Mouse (Mus musculus) kidney, embryonic 14.5 days (tissue): ENCODE measurements around the gene Ift74. TPM values are rescaled to one million over a fixed set of nuclear protein-coding genes. Genes with fewer than 3 reads are reported as not detected.
"Not testable (repeated sequence)": the region's sequence is repeated elsewhere in the genome, so short reads cannot be mapped to it uniquely, and the experiment has no call there.

Source experiments
- ATAC-seq: fragments of 200-750 bp; cut with Nextera tagmentation; 2 replicates; pipeline ENCODE4 v1.8.0; 2017; ENCODE audit warnings: moderate number of reproducible peaks, mild to moderate bottlenecking, moderate TSS enrichment, moderate library complexity; ENCODE audit not compliant: low FRiP score, low TSS enrichment
- H3K27ac ChIP-seq: fragments of 300-500 bp; sonication (generic); 2 replicates; pipeline ENCODE4 v1.5.1; 2014; ENCODE audit warnings: low read depth, mild to moderate bottlenecking, low read length, moderate library complexity, mixed read lengths
- H3K27me3 ChIP-seq: fragments of 300-500 bp; sonication (generic); 2 replicates; pipeline ENCODE4 v1.6.1; 2014; ENCODE audit warnings: mild to moderate bottlenecking, low read length; ENCODE audit not compliant: control insufficient read depth, insufficient read depth
- H3K36me3 ChIP-seq: fragments of 300-500 bp; sonication (generic); 2 replicates; pipeline ENCODE4 v1.6.1; 2014; ENCODE audit warnings: low read length, mixed read lengths; ENCODE audit not compliant: control insufficient read depth, insufficient read depth
- H3K4me1 ChIP-seq: fragments of 300-500 bp; sonication (generic); 2 replicates; pipeline ENCODE4 v1.6.1; 2014; ENCODE audit warnings: low read length, mixed read lengths; ENCODE audit not compliant: control insufficient read depth, insufficient read depth
- H3K4me2 ChIP-seq: fragments of 300-500 bp; sonication (generic); replicated peaks from 2 replicates; pipeline ENCODE4 v1.6.1; 2014; ENCODE audit warnings: low read depth, mild to moderate bottlenecking, low read length
- H3K4me3 ChIP-seq: fragments of 300-500 bp; sonication (generic); 2 replicates; pipeline ENCODE4 v1.5.1; 2014; ENCODE audit warnings: mild to moderate bottlenecking, low read length
- H3K9ac ChIP-seq: fragments of 300-500 bp; sonication (generic); 2 replicates; pipeline ENCODE4 v1.6.1; 2014; ENCODE audit warnings: low read depth, mild to moderate bottlenecking, low read length, moderate library complexity
- H3K9me3 ChIP-seq: fragments of 300-500 bp; sonication (generic); 2 replicates; pipeline ENCODE4 v1.6.1; 2016; ENCODE audit warnings: low read length; ENCODE audit not compliant: control insufficient read depth
- WGBS: fragments of 180-500 bp; shearing (Covaris S2); extraction: QIAGEN DNeasy Blood & Tissue Kit; methylation state at CpG from one replicate; pipeline ENCODE4 v1.1.7; 2014; 5-methylcytosine and 5-hydroxymethylcytosine counted together
- polyA plus RNA-seq: library from polyadenylated mRNA; unstranded; fragments of >200 nt; fragmentation: Nextera tagmentation; extraction: Ambion mirVana; gene quantifications from 2 replicates; pipeline ENCODE4 v1.2.1, GENCODE M21; 2014

Gene Ift74
- polyA plus RNA-seq, 1 experiment from 2014 or later: 51.7 TPM

DNA sequence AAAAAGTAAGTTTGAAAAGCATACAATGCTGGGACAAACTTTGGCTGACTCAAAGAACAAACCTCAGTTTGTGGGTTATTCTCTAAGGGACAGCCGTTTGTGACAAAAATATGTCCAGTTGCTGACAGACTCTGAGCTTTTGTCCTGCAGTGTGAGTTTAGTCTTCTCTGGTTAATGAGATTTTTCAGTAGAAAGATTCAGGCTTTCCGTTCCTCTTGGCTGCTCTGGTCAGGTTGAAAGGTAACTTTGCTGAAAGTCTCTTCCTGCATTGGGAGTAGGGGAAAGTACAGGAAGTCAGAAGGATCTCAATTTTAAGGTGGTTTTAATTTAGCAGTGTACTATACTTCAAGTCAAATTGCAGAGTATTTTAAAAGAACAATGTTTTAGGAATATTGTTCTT, 8.7 kb upstream of the Ift74 start:
- Histone ChIP-seq H3K4me2 (no peak overlapping the region), H3K9ac (no peak overlapping the region)

GRCm38 (mm10) chr4:94610339-94610738, 4.0 kb upstream of the Ift74 start:
- H3K27ac ChIP-seq: no peak overlapping the region
- 80% methylated on average over 3 of the region's 3 CpGs for WGBS
- H3K4me1 ChIP-seq: peaks cover 4% of the 10 kb centered on the region; the same call in 1 of the 2 replicates
- no peak for ATAC-seq
- no peaks in the 10 kb centered on the region for H3K36me3 ChIP-seq
- H3K4me2 ChIP-seq: no peak overlapping the region
- H3K9ac ChIP-seq: no peak overlapping the region
- H3K4me3 ChIP-seq: no peak overlapping the region
- no peaks in the 10 kb centered on the region for H3K9me3 ChIP-seq
- H3K27me3 ChIP-seq: no peaks in the 10 kb centered on the region

More for the DNA sequence above, 8.7 kb upstream of the Ift74 start:
- Histone ChIP-seq H3K27me3 (no peaks in the 10 kb centered on the region), H3K4me3 (no peak overlapping the region), H3K4me1 (peaks cover 12% of the 10 kb centered on the region; the same call in 1 of the 2 replicates), H3K27ac (peak overlapping the region; percentile 12; the same call in 1 of the 2 replicates), H3K9me3 (no peaks in the 10 kb centered on the region), H3K36me3 (no peaks in the 10 kb centered on the region)
- 76% methylated on average over 2 of the region's 2 CpGs for WGBS
- ATAC-seq: no peak

DNA sequence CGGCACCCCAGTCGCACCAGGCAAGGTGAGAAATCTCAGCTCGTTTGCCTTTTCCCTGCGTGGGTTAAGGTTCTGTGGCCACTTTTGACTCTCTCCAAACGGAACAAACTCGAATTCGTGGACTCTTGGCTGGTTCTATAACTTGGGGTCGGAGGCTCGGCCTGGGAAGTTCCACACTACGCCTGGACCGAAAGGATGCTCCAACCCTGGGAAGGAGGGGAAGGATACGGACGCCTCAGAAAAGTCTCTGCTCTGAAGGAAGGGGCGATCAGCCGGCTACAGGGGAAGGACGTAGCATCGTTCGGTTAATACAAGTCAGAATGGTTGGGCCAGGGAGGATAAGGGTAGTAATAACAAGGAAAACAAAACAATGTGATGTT, 326 bp downstream of the Ift74 start:
- peak overlapping the region; percentile 81 for H3K27ac ChIP-seq
- under 1% methylated on average over 18 of the region's 18 CpGs for WGBS
- H3K4me3 ChIP-seq: peak overlapping the region; percentile 72
- no peaks in the 10 kb centered on the region for H3K27me3 ChIP-seq
- no peaks in the 10 kb centered on the region for H3K9me3 ChIP-seq
- peak overlapping the region; percentile 79 for H3K9ac ChIP-seq
- peaks cover 6% of the 10 kb centered on the region; the same call in 1 of the 2 replicates for H3K4me1 ChIP-seq
- ATAC-seq: peak; percentile 80
- H3K36me3 ChIP-seq: no peaks in the 10 kb centered on the region
- peak overlapping the region; percentile 69 for H3K4me2 ChIP-seq

- WGBS: 91% methylated on average over 2 of the region's 2 CpGs
Observed at GRCm38 (mm10) chr4:94620077-94620476, 5.8 kb downstream of the Ift74 start.

GRCm38 (mm10) chr4:94643141-94643540, 28.9 kb downstream of the Ift74 start:
- Histone ChIP-seq H3K4me3 (no peak overlapping the region), H3K4me1 (no peaks in the 10 kb centered on the region), H3K27ac (no peak overlapping the region), H3K9me3 (no peaks in the 10 kb centered on the region), H3K27me3 (no peaks in the 10 kb centered on the region), H3K4me2 (no peak overlapping the region), H3K36me3 (peaks cover 3% of the 10 kb centered on the region; the same call in 1 of the 2 replicates), H3K9ac (no peak overlapping the region)
- ATAC-seq: no peak
- 95% methylated on average over 2 of the region's 2 CpGs for WGBS

More at GRCm38 (mm10) chr4:94620077-94620476, 5.8 kb downstream of the Ift74 start:
- no peak for ATAC-seq
- Histone ChIP-seq H3K27ac (no peak overlapping the region), H3K4me2 (no peak overlapping the region), H3K36me3 (peaks cover 12% of the 10 kb centered on the region; the same call in 1 of the 2 replicates), H3K9me3 (no peaks in the 10 kb centered on the region), H3K4me3 (no peak overlapping the region), H3K27me3 (no peaks in the 10 kb centered on the region), H3K9ac (no peak overlapping the region), H3K4me1 (peaks cover 5% of the 10 kb centered on the region; the same call in 1 of the 2 replicates)

GRCm38 (mm10) chr4:94649920-94650319, 35.6 kb downstream of the Ift74 start, which contains the start of gene Lrrc19:
Gene Lrrc19, minus strand, starts transcription at chr4:94650144.
- no peaks in the 10 kb centered on the region for H3K27me3 ChIP-seq
- no peak within 1 kb of the TSS for H3K4me2 ChIP-seq
- ATAC-seq: no peak
- WGBS: 84% methylated on average over 3 of the region's 3 CpGs
- H3K36me3 ChIP-seq: peaks cover 6% of the 10 kb centered on the region; the same call in 1 of the 2 replicates
- H3K9ac ChIP-seq: no peak within 1 kb of the TSS
- no peaks in the 10 kb centered on the region for H3K9me3 ChIP-seq
- H3K4me3 ChIP-seq: no peak within 1 kb of the TSS
- no peaks in the 10 kb centered on the region for H3K4me1 ChIP-seq
- H3K27ac ChIP-seq: no peak within 1 kb of the TSS

DNA sequence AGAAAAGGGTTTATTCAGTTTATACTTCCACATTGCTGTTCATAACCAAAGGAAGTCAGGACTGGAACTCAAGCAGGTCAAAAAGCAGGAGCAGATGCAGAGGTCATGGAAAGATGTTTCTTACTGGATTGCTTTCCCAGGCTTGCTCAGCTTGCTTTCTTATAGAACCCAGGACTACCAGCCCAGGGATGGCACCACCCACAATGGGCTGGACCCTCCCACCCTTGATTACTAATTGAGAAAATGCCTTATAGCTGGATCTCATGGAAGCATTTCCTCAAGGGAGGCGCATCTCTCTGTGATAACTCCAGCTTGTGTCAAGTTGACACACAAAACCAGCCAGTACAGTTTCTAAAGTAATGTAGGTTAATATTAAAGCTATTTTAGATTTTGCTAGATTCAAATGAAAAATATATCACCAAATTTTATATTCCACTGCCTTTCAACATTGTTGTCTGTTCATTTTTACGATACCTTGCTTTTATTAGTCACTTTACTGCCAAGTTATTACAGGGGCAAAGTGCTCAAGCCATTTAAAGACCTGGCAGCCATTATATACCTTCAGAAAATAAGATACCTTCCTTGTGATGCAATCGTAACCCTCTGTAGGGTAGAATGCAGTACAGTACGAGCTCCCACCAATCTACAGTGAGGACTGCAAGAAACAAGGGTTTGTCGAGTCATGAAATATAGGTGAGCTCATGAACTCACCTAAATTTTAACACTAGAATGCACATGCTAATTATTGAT, 36.3 kb downstream of the Ift74 start:
- H3K4me1 ChIP-seq, H3K27me3 ChIP-seq, ATAC-seq, H3K9ac ChIP-seq, H3K9me3 ChIP-seq, H3K4me2 ChIP-seq, H3K4me3 ChIP-seq, H3K27ac ChIP-seq: not testable (repeated sequence)
- WGBS: 92% methylated on average over 5 of the region's 5 CpGs
- H3K36me3 ChIP-seq: peaks cover 10% of the 10 kb centered on the region; the same call in 1 of the 2 replicates

DNA sequence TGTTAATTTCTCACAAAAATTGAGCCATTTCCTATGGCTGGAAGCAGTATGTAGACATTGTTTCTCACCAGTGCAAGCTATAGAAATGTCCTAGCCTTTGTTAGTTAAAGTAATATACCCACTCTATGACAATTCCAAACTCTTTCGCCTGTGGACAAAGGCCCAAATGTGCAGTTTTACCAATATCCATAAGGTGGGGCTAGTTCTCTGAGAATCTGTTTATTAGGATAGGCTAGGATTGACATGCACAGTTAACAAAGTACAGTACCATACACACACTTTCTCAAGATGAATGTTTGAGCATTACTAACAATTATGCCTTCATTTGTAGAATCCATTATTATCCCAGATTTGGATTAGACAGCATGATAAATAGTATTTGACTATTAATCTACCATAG, 55.4 kb downstream of the Ift74 start:
- Histone ChIP-seq H3K4me2 (no peak overlapping the region), H3K27ac (no peak overlapping the region), H3K9ac (no peak overlapping the region), H3K36me3 (no peaks in the 10 kb centered on the region), H3K9me3 (no peaks in the 10 kb centered on the region), H3K27me3 (no peaks in the 10 kb centered on the region), H3K4me1 (no peaks in the 10 kb centered on the region), H3K4me3 (no peak overlapping the region)
- 54% methylated on average over 1 of the region's 1 CpGs for WGBS
- peak; percentile 66 for ATAC-seq

DNA sequence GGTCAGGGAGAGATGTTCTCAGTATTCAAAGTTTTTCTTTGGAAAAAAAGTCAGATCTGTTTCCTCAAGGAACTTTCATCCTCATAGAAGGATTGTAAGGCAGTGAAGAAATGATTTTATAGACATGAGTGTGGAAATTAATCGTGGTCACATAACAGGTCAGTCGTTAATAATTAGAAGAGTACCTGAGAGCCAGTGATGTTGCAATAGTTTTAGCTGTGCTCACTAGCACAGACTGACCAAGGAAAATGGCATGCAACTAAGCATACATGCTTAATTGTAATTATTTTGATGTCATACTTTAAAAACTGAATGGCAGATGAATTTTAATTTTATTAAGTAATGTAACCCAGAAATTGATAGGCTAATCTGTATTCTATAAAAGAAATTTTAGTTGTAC, 66.4 kb downstream of the Ift74 start:
- no peaks in the 10 kb centered on the region for H3K4me1 ChIP-seq
- H3K4me3 ChIP-seq: no peak overlapping the region
- H3K27ac ChIP-seq: no peak overlapping the region
- WGBS: 86% methylated on average over 2 of the region's 2 CpGs
- no peaks in the 10 kb centered on the region for H3K27me3 ChIP-seq
- H3K9ac ChIP-seq: no peak overlapping the region
- H3K4me2 ChIP-seq: no peak overlapping the region
- H3K36me3 ChIP-seq: peaks cover 8% of the 10 kb centered on the region; the same call in 1 of the 2 replicates
- no peaks in the 10 kb centered on the region for H3K9me3 ChIP-seq
- ATAC-seq: no peak
